Mouse (Mus musculus): Measurements from ENCODE around the gene 2610001J05Rik. TPM values are rescaled to one million over a fixed set of nuclear protein-coding genes. Genes with fewer than 3 reads are reported as not detected.
"Not testable (repeated sequence)": the region's sequence is repeated elsewhere in the genome, so short reads cannot be mapped to it uniquely, and the experiment has no call there.

The 2610001J05Rik gene
- 10 to 100 TPM; 34.5 to 34.6 TPM for total RNA-seq (2021)
- long read RNA-seq, experiment 1, transcript 2610001J05Rik-203 (1 exons, 1,606 nt), result major isoform, 11 of 14 reads
- long read RNA-seq, experiment 1, partial matches to known transcripts, result 0 of 14 reads
- long read RNA-seq, experiment 1, other reads (novel, unspliced or antisense), result 0 of 14 reads
- long read RNA-seq, experiment 2, transcript 2610001J05Rik-201 (3 exons, 3,177 nt), result minor isoform, 8 of 39 reads
- long read RNA-seq, experiment 2, transcript 2610001J05Rik-203 (1 exons, 1,606 nt), result major isoform, 30 of 39 reads
- long read RNA-seq, experiment 2, partial matches to known transcripts, result 0 of 39 reads
- long read RNA-seq, experiment 2, other reads (novel, unspliced or antisense), result 0 of 39 reads

DNA sequence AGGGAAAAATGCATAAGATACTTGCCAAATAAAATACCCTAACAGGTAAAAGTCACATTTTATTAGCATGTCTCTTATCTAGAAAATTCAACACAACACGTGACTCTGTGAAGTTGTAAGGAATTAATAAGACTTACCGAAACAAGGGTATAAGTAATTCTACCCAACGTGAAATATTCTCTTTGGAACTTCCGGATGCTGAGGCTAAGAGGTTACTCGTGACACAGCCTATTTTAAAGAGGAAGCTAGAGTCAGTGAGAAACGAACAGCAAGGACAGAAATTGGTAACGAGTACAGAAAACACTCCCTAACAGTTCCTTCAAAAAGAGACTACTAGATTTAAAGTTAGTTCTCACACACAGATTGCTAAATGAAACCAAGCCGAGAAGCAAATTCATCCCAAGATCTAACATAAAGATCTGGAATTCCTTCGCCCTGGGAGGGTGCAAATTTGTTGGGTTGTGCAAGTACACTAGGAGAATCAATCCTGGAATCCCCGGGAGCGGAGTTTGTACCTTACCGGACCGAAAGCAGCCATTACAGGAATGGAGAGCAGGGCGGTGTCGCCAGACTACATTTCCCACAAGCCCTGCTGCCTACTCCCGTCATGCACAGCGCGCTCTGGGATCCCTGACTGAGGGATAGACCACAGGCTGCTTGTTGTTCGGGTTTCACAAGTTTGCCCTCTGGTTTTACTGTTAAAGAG is at the start of gene 2610001J05Rik:
Gene 2610001J05Rik (minus strand): TSS at position 600 of the 706 bp plus-strand sequence.
- DNase-seq (ENCODE audit: low spot score in 2 of 2), result peak; percentile 87 to 95

DNA sequence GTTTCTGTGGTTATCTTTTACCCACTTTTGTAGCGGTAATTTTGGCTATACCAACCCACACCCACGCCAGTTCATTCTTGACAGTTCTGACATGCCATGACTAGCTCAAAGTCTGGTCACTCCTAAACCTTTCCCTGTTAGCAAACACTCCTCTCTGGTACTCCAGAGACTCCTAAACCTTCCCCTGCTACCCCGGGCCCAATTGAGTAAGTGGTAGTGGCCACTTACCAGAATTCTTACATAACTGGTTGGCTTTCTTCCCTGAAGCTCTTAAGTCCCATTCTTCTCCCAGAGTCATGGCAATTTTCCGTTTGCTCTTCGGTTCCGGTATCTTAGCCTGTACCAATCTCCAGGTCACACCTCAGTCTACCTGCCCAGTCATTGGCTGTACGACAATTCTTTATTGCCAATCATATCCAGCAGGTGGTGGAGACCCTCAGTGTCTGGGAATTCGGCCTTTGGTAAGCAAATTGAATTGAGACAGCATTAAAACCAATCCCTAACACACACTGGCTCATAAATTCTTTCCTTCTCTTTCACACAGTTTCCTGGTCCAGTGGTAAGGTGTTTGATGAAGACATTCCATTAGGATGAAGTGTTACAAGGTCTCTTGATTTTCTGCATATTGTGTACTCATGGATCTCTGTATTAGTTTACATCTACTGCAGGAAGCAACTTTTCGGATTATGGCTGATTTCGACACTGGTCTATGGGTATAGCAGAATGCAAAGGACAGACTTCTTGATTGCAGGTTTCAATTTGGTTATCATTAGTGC is 38.6 kb upstream of the 2610001J05Rik start:
- DNase-seq (ENCODE audit: low spot score in 2 of 2), result no peak

- DNase-seq (ENCODE audit: low spot score in 2 of 2), result no peak
Measured at GRCm38 (mm10) chr6:13902941-13903627, 31.8 kb upstream of the 2610001J05Rik start.

GRCm38 (mm10) chr6:13884877-13885592 is 13.7 kb upstream of the 2610001J05Rik start:
- DNase-seq (ENCODE audit: low spot score in 2 of 2), result no peak

DNA sequence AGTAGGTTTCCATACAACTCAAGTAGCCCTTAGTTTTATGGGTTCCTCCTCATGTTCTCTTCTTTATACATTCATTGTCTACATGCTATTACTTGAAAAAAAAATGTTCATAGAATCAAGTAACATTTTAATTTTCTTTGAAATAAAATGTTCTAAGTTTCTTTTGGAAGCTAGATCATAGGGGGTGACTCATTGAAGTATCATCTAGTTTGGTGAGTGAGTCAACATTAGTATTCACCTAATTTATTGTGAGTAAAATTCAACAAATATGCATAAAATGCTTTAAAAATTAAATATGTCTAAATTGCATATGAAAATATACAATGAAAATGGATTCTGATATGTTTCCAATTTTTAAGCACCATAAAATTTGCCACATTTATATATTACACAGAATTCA is 11.6 kb upstream of the 2610001J05Rik start:
- no peak for DNase-seq (ENCODE audit: low spot score in 2 of 2)

DNA sequence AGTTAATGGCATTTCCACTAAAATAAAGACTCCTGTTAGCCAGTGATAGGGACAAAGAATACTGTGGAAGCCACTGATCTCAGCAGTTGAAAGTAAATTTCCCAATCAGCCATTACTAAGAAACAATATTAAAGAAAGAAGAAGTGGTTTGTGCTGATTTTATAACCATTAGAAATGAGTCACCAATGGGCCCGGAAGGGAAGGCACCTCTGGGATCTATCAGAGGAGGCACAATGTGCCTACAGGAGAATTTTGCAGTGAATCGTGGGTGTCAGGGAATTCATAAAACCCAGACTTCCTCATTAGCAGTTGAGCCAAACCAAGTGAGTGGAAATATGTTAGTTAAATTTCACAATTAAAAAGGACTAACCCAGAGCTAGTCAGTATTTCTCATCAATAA is 2.6 kb upstream of the 2610001J05Rik start:
- DNase-seq (ENCODE audit: low spot score in 2 of 2), result no peak

DNA sequence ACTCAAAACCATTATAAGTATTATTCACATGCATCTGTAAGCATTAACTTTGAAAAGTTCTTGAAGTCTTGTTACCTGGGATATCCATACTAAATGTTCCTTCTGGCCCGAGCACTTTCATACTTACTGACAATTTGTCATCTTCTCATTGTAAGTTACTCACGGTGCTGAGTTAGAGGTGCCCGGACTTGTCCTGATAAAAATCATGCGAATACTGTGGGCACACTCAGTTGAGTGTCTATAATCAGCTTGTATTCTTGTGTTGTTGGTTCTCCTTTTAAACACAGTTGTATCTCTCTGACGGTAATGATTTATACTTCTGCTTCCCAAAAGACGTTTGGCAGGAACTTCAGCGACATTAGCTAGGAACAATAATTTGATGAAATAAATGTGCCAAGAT is 758 bp upstream of the 2610001J05Rik start:
- DNase-seq (ENCODE audit: low spot score in 2 of 2), result peak in 1 of 2 experiments; percentile 13

GRCm38 (mm10) chr6:13871625-13871958 is 274 bp upstream of the 2610001J05Rik start:
- no peak for DNase-seq (ENCODE audit: low spot score in 2 of 2)

DNA sequence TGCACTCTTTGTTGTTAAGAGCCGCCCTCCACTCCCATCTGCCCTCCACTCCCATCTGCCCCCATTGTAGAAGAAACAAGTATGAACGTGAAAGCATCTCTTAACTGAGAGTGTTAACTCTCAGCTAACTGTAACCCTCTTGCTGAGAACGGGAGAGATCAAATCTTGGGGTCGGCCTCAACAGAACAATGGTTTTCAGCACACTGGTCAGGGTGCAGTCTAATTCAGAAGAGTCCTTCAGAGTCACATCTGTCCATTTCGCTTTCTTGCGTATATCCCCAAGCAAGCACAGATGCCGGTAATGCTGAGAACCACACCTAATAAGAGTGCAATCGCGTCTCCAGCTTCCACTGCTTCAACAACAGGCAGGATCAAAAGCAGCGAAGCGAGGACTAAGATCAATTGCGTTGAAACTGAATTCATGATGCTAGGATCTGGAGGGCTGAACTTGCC is 1.0 kb downstream of the 2610001J05Rik start:
- DNase-seq (ENCODE audit: low spot score in 2 of 2), result peak in 1 of 2 experiments; percentile 20

- DNase-seq (ENCODE audit: low spot score in 2 of 2), result no peak
Measured at GRCm38 (mm10) chr6:13860596-13860995, 10.7 kb downstream of the 2610001J05Rik start.

DNA sequence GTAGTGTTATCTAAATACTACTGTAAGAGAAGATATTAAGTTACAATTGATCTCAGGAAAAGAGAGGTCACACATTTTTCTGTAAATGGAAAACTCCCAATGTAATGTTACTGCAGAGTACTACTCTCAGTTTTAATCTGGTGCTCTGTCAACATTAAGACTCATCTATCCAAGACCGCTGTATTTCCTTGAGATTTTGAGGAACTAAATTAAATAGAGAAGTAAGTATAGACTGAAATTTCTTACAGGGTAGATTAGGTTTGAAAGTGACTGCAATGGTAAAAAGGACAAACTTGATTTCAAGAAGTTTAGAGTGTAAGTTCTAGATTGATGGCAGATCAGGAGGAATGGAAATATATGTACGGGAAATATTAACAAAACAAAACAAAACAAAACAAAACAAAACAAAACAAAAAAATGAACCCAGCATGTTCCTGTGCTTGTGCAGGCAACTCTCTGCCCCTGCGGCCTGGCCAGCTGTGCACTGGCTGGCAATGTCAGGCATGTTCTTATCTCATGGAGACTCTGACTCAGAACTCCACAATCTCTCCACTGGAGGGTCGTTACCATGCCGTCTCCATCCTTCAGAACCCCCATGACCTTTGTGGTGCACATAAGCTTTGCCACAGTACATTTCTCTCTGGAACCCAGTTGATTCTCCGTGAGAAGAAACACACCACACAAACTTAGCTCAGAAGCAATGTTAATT is 11.3 kb downstream of the 2610001J05Rik start:
- no peak for DNase-seq (ENCODE audit: low spot score in 2 of 2)

DNA sequence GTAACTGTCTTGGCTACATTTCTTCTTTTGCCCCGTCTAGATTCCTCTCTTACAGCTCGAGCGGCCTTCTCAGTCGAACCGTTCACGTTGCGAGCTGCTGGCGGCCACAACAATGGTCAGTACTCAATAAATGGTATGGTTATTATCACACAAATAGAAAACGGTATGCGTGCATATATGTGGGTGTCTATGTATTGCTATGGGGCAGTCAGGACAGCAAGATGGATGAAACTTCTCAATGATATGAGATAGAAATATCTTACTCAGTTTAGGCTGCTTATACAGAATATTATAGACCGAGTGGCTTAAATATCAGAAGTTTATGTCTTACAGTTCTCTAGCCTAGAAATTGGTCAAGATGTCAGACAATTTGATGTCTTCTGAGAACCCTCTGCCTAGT is 17.1 kb downstream of the 2610001J05Rik start:
- no peak for DNase-seq (ENCODE audit: low spot score in 2 of 2)

DNA sequence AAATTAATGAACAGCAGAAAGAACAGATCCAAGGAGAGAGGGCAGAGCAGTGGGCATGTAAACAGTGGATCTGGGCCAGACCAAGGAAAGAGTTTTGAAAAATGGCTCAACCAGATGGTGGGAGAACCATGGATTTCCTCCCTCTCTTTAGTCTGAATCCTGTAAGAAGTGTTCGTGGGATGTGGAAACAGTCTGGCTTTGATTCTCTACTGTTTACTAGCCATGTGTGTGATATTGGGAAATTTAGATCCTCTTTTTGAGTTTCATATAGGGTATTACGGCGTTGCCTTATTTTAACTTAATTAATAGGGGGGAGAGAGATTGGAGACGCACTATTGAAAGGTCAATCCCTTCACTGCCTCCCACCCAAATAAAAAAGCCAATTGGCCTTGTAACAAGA is 18.1 kb downstream of the 2610001J05Rik start:
- DNase-seq (ENCODE audit: low spot score in 2 of 2), result no peak

DNA sequence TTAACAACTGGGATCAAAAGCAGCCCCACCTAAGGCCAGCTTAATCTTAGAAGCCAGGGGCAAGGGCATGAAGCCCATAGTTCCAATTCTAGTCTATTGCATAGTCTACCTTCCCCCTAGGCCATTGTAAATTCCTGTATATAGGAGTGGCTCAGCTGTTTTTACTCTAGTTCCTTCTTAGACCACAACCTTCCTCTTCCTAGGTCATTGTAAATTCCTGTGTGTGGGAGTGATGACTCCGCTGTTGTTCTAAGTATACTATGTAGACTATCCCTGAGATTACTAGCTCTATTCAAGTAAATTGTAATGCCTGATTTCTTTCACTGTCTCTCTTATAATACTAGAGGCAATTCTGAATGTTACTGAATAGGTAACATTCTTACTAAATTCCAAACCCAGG is 25.3 kb downstream of the 2610001J05Rik start:
- not testable (repeated sequence) for DNase-seq (ENCODE audit: low spot score in 2 of 2)

- DNase-seq (ENCODE audit: low spot score in 2 of 2), result peak; percentile 21 to 33
Measured at GRCm38 (mm10) chr6:13839345-13840054, 31.8 kb downstream of the 2610001J05Rik start, which contains the start of gene Gpr85. Gene Gpr85 (minus strand): TSS chr6:13839942.

GRCm38 (mm10) chr6:13838677-13839344 is 32.5 kb downstream of the 2610001J05Rik start:
- peak; percentile 82 for DNase-seq (ENCODE audit: low spot score in 2 of 2)

DNA sequence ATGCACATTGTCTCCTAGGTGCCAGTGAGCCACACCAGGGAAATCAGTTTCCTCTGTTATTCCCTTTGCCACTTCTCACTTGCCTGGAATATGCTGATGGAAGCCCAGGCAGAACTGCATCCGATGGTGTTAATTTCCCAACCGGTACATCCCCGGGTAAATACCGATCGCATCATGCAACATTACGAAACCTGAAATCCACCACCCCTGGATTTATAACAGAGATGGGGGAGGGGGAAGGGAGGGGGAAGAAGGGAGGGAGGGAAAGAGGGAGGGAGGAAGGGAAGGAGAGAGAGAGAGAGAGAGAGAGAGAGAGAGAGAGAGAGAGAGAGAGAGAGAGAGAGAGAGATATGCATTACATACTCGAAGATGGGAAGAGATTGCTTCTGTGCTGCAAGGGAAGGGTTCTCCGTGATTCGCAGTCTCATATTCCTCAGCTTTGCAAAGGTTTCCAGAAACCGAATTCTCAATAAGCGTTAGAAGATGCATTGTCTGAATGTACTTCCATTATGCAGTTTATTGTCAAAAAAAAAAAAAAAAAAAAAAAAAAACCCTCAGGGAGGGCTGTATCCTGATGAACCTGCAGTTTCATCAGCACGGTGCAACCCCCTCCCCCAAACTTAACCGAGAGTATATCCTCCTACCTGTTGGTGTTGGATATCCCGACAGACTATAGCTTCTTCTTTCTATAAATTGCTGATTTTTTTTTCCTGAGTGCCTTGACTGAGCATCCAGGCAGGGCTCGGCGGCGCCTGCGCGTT is 33.2 kb downstream of the 2610001J05Rik start:
- DNase-seq (ENCODE audit: low spot score in 2 of 2), result peak; percentile 45 to 49

All from layer of hippocampus, postnatal 14 days (tissue).